Mouse (Mus musculus): ENCODE measurements around the gene Mus81.

DNA sequence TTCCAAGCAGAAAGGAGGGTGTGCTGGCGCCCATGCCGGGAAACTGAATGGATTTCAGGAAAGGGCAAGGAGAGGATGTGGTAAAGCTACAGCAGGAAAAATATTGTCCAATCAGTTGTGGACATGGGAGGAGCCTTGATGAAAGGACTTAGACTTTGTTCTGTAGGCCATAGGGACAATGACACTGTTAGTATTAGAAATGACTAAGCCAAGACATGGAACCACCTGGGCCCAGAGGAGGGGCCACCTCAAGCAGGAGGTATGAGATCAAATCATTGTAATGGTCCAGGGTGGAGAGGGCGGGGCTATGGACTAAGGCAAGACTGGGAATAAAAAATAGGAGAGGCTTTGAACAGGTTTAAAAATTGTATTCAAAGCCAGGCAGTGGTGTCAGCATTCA lies 30.5 kb upstream of the Mus81 start:
- TF ChIP-seq CTCF (IDR thresholded peaks at IDR 0.05; ENCODE audit: borderline replicate concordance, insufficient read depth, low read depth, low read length) (no peak), POLR2A (IDR thresholded peaks at IDR 0.05; ENCODE audit: borderline replicate concordance, insufficient read depth, low read length) (no peak)

All from cerebellum, adult 2 months (tissue).